Mouse (Mus musculus): ENCODE results near the gene Ubtf.

Gene Ubtf

DNA sequence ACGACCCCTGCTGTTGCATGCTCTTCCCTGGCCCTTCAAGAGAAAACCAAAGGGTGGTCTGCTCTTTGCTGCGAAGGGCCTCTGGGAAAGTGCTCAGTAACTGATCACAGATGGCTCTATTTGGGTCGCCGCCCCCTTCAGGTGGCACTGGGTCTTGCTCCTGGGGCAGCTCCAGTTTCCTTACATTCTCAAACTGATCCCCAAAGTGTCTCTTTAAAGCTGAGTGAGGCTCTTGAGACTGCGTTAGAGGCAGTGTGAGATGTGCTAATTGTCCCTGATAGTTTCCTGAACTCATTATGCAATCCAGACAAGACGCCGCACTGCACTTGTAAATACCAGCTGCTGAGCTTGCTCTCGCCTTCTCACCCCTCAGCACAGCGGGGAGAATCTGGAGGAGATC is 62.0 kb downstream of the Ubtf start:
- DNase-seq: peak in 1 of 2 experiments; percentile 25
